Mouse (Mus musculus): ENCODE data around the gene Mrpl30. TPM values are rescaled to one million over a fixed set of nuclear protein-coding genes. Genes with fewer than 3 reads are reported as not detected.

Gene Mrpl30
- total RNA-seq (2023), result 39.9 and 71.5 TPM in 2 replicates

GRCm38 (mm10) chr1:37890025-37890652, at the start of gene Mrpl30, which contains the start of gene Mitd1:
Mrpl30 (plus strand) TSS chr1:37890477.
Mitd1 (minus strand) TSS chr1:37890411.

DNA sequence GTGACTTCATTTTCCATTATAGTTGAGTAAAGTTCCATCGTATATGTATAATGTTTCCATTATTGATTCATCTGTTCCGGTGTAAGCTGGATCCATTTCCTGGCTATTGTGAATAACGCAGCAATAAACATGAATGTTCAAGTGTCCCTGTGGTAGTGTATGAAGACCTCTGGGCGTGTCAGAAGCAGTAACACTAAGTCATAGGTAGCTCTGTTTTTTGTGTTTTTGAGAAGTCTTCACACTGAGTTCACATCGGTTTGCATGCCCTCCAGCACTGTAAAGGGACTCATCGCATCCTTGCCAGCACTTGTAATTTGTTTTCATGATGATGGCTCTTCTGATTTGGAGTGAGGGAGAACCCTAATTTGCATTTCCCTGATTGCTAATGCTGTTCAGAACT, 24.0 kb upstream of the Mrpl30 start, which contains the start of gene Tsga10:
Gene Tsga10, minus strand, starts transcription at position 144 of the 400 bp plus-strand sequence.

DNA sequence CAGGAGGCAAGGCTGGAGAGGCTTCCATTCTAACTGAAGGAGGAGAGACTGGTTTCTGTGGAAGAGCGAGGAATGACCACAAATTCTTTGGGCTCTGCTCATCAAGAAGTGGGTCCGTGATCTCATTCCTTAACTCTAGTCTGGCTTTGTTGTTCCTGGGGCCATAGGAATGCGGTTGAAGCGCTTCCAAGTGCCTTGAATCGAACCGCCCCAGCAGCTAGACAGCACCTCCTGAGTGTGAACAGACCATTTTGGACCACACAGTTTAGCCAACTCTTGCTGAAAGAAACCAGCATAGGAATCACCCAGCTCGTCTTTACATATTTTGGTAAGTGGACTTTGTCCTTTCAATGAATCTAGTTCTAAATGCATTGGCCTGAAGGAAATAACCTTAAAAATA, 18.6 kb upstream of the Mrpl30 start, which contains the start of gene Lipt1:
Gene Lipt1, plus strand, starts transcription at position 35 of the 400 bp plus-strand sequence.

GRCm38 (mm10) chr1:37916393-37916792, 26.1 kb downstream of the Mrpl30 start, which contains the start of gene Lyg2:
Lyg2 (minus strand) TSS chr1:37916493.

Other genes with a start within 250 kb of the Mrpl30 start
- not detected in 2 replicates for gene 2010300C02Rik, start 170.4 kb upstream of the Mrpl30 start, total RNA-seq (2023)
- 4.8 and 7.6 TPM in 2 replicates for gene Tsga10, start 24.0 kb upstream of the Mrpl30 start, total RNA-seq (2023)
- gene Lipt1, start 18.7 kb upstream of the Mrpl30 start, total RNA-seq (2023), result 1.1 TPM in 1 of 2 replicates, not detected in the other
- 4.4 and 5.1 TPM in 2 replicates for gene Mitd1, start 66 bp upstream of the Mrpl30 start, total RNA-seq (2023)
- not detected in 2 replicates for gene Lyg2, start 26.0 kb downstream of the Mrpl30 start, total RNA-seq (2023)
- gene Lyg1, start 67.3 kb downstream of the Mrpl30 start, total RNA-seq (2023), result not detected in 2 replicates
- 41.0 and 48.0 TPM in 2 replicates for gene Txndc9, start 107.4 kb downstream of the Mrpl30 start, total RNA-seq (2023)
- 12.7 and 15.6 TPM in 2 replicates for gene Eif5b, start 107.5 kb downstream of the Mrpl30 start, total RNA-seq (2023)
- 25.0 and 25.6 TPM in 2 replicates for gene Rev1, start 239.3 kb downstream of the Mrpl30 start, total RNA-seq (2023)

All from neutrophil, adult 65 days (primary cell).